Mouse (Mus musculus) spleen, adult 2 months (tissue): ENCODE results near the gene Slc6a2. TPM values are rescaled to one million over a fixed set of nuclear protein-coding genes. Genes with fewer than 3 reads are reported as not detected.

ENCODE experiments used
- DNase-seq, 2 experiments: peaks; one replicate each; pipeline versions ENCODE4 v3.0.0 to v3.0.0-alpha.2; 2012 to 2021; ENCODE audit warnings: low spot score in 2 of 2, low read depth in 1 of 2
- H3K27ac ChIP-seq: fragments of 200-500 bp; 2 replicates; pipeline ENCODE4 v1.5.1; 2012; ENCODE audit warnings: low read length, inconsistent platforms; ENCODE audit not compliant: insufficient read depth
- H3K27me3 ChIP-seq: fragments of 200-500 bp; 2 replicates; pipeline ENCODE4 v1.6.1; 2012; ENCODE audit warnings: mild to moderate bottlenecking, moderate library complexity, low read length, inconsistent platforms; ENCODE audit not compliant: control insufficient read depth, insufficient read depth
- H3K36me3 ChIP-seq: fragments of 200-500 bp; 2 replicates; pipeline ENCODE4 v1.6.1; 2012; ENCODE audit warnings: mild to moderate bottlenecking, low read length, inconsistent platforms; ENCODE audit not compliant: control insufficient read depth, insufficient read depth
- H3K4me1 ChIP-seq: fragments of 200-500 bp; 2 replicates; pipeline ENCODE4 v1.6.1; 2011; ENCODE audit warnings: inconsistent platforms; ENCODE audit not compliant: control insufficient read depth, insufficient read depth, insufficient read length
- H3K4me3 ChIP-seq: fragments of 200-500 bp; 2 replicates; pipeline ENCODE4 v1.5.1; 2011; ENCODE audit warnings: mild to moderate bottlenecking, inconsistent platforms; ENCODE audit not compliant: insufficient read depth, insufficient read length; ENCODE audit errors: extremely low read depth
- CTCF ChIP-seq: fragments of 200-500 bp; IDR thresholded peaks from 2 replicates; pipeline ENCODE4 v1.5.1; 2011; ENCODE audit warnings: mild to moderate bottlenecking, inconsistent platforms; ENCODE audit not compliant: insufficient read depth, insufficient read length, insufficient replicate concordance; ENCODE audit errors: extremely low read depth
- POLR2A ChIP-seq: fragments of 200-500 bp; IDR thresholded peaks from 2 replicates; pipeline ENCODE4 v1.6.1; 2011; ENCODE audit warnings: low read depth, low read length, inconsistent platforms
- WGBS: fragments of 180-500 bp; shearing (Covaris S2); methylation state at CpG from one replicate; pipeline ENCODE4 v1.1.7; 2018; 5-methylcytosine and 5-hydroxymethylcytosine counted together
- polyA plus RNA-seq: library from polyadenylated mRNA; depleted of rRNA; stranded (reverse); fragments of >200 nt; gene quantifications from 2 replicates; pipeline ENCODE4 v1.2.3, GENCODE M21; 2012; rRNA removed

The Slc6a2 gene
- 0.01 TPM in 1 of 2 replicates, not detected in the other for polyA plus RNA-seq

- TF ChIP-seq POLR2A = no peak
- TF ChIP-seq CTCF = no peak
- no peak for DNase-seq
- Histone ChIP-seq H3K27ac (no peak within 1 kb of the TSS), H3K4me1 (no peaks in the 10 kb centered on the region), H3K4me3 (no peak within 1 kb of the TSS), H3K36me3 (no peaks in the 10 kb centered on the region), H3K27me3 (0 out of 2 replicates have a peak, but pooled peaks cover 1% of the 10 kb centered on the region)
- WGBS = 61% methylated on average over 10 of the region's 10 CpGs
These were observed at the start of gene Slc6a2 for GRCm38 (mm10) chr8:92959779-92960178. Slc6a2 (plus strand) TSS chr8:92960079.

DNA sequence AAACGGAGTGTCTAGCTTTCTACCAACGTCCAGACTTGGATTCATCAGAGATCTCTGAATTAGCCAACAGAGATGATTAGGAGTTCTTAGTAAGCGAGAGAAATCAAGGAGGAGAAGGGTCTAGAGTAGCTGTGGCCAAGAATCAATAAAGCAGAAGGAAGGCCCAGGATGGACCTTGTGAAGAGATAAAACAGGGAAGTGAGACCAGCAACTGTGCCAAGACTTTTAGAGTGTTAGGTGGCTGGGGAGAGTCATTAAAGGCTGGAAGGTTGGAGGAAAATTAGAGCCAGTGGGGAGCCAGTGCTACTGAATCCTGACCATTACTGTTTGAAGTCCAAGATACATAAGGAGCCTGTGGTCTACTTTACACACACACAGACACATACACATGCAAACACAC lies 48.4 kb upstream of the Slc6a2 start:
- H3K4me3 ChIP-seq = no peak overlapping the region
- H3K27ac ChIP-seq = no peak overlapping the region
- no peaks in the 10 kb centered on the region for H3K4me1 ChIP-seq
- no peak for TF ChIP-seq POLR2A
- H3K36me3 ChIP-seq = no peaks in the 10 kb centered on the region
- no peaks in the 10 kb centered on the region for H3K27me3 ChIP-seq
- no peak for DNase-seq
- WGBS = 80% methylated on average over 3 of the region's 3 CpGs

DNA sequence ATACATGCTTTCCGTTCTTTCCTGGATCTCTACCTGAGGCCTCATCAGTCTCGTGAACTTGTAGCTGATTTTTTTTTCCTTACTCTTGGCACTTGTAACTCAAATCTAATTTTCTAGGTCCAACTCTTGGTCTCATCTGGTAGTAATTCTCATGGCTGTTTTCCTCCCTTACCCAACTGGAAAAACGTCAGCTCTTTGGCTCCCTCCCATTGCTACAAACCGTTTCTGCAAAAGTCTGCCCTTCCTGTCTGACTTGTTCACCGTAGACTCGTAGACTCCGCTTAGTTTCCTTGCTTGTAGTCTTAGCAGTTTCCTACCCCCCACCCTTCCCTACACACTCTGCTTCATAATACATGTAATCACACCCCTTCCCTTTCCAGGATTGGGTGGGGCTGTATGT lies 46.5 kb upstream of the Slc6a2 start:
- Histone ChIP-seq H3K27me3 (no peaks in the 10 kb centered on the region), H3K4me3 (no peak overlapping the region), H3K36me3 (no peaks in the 10 kb centered on the region), H3K27ac (no peak overlapping the region), H3K4me1 (no peaks in the 10 kb centered on the region)
- 88% methylated on average over 7 of the region's 7 CpGs for WGBS
- TF ChIP-seq CTCF (no peak), POLR2A (no peak)
- no peak for DNase-seq

- no peak for TF ChIP-seq CTCF
- TF ChIP-seq POLR2A = no peak
- 71% methylated on average over 3 of the region's 3 CpGs for WGBS
- H3K36me3 ChIP-seq = no peaks in the 10 kb centered on the region
- no peak overlapping the region for H3K27ac ChIP-seq
- H3K4me1 ChIP-seq = no peaks in the 10 kb centered on the region
- no peak for DNase-seq
- no peak overlapping the region for H3K4me3 ChIP-seq
- no peaks in the 10 kb centered on the region for H3K27me3 ChIP-seq
These were observed 43.8 kb upstream of the Slc6a2 start for GRCm38 (mm10) chr8:92916082-92916481.

DNA sequence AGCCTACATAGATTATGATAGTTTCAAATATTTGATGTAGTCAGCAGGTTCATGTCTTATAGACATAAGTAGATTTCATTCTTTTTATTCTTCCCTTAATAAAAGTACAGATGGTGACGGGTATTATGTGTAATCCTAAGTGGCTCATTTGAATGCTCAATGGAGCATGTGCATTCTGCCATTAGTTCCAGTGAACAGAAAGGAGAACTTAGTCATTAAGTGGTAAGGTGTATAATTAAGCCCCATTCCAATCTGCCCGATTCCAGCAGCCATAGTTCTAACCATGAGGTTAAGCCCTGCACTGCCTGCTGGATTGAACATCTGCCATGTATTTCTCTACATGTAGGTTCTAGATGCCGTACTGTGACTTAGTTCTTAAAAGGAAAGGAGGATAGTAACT lies 38.1 kb upstream of the Slc6a2 start:
- no peaks in the 10 kb centered on the region for H3K36me3 ChIP-seq

GRCm38 (mm10) chr8:92928986-92929385 lies 30.9 kb upstream of the Slc6a2 start:
- Histone ChIP-seq H3K36me3 (no peaks in the 10 kb centered on the region), H3K4me1 (no peaks in the 10 kb centered on the region)
- 88% methylated on average over 4 of the region's 4 CpGs for WGBS

More for the DNA sequence above, 38.1 kb upstream of the Slc6a2 start:
- H3K27me3 ChIP-seq = no peaks in the 10 kb centered on the region
- H3K4me3 ChIP-seq = no peak overlapping the region
- H3K4me1 ChIP-seq = no peaks in the 10 kb centered on the region
- no peak overlapping the region for H3K27ac ChIP-seq
- TF ChIP-seq CTCF (no peak), POLR2A (no peak)
- WGBS = 86% methylated on average over 3 of the region's 3 CpGs
- no peak for DNase-seq

GRCm38 (mm10) chr8:92938056-92938455 lies 21.8 kb upstream of the Slc6a2 start:
- TF ChIP-seq POLR2A (no peak), CTCF (no peak)
- no peaks in the 10 kb centered on the region for H3K36me3 ChIP-seq
- no peak for DNase-seq
- H3K4me1 ChIP-seq = no peaks in the 10 kb centered on the region
- H3K27me3 ChIP-seq = no peaks in the 10 kb centered on the region
- 57% methylated on average over 4 of the region's 4 CpGs for WGBS
- no peak overlapping the region for H3K4me3 ChIP-seq
- no peak overlapping the region for H3K27ac ChIP-seq

More at GRCm38 (mm10) chr8:92928986-92929385, 30.9 kb upstream of the Slc6a2 start:
- Histone ChIP-seq H3K27me3 (no peaks in the 10 kb centered on the region), H3K4me3 (no peak overlapping the region), H3K27ac (no peak overlapping the region)
- TF ChIP-seq POLR2A (no peak), CTCF (no peak)
- DNase-seq = no peak
